Mouse (Mus musculus): ENCODE results near the gene Grin2a. TPM values are rescaled to one million over a fixed set of nuclear protein-coding genes. Genes with fewer than 3 reads are reported as not detected.

The Grin2a gene
- polyA plus RNA-seq, 1 experiment from 2014 or later, result 1.0 TPM

GRCm38 (mm10) chr16:9535196-9535595, 460.2 kb downstream of the Grin2a start:
- Histone ChIP-seq H3K4me3 (ENCODE audit: low read depth, low read length) (no peak overlapping the region), H3K36me3 (ENCODE audit: control insufficient read depth, insufficient read depth, low read length) (no peaks in the 10 kb centered on the region), H3K4me2 (ENCODE audit: low read depth, low read length) (no peak overlapping the region), H3K9ac (ENCODE audit: low read depth, low read length) (no peak overlapping the region), H3K27me3 (replicated peaks; ENCODE audit: control insufficient read depth, insufficient read depth, low read length) (no peaks in the 10 kb centered on the region), H3K4me1 (ENCODE audit: control insufficient read depth, insufficient read depth, low read length) (no peaks in the 10 kb centered on the region), H3K27ac (replicated peaks; ENCODE audit: low read depth, low read length) (no peak overlapping the region), H3K9me3 (ENCODE audit: control insufficient read depth, low read length) (no peaks in the 10 kb centered on the region)
- DNase-seq (ENCODE audit: low spot score) (no peak), ATAC-seq (ENCODE audit: low read depth) (no peak)
- 86% methylated on average over 5 of the region's 5 CpGs for WGBS

- H3K36me3 ChIP-seq (ENCODE audit: control insufficient read depth, insufficient read depth, low read length), result no peaks in the 10 kb centered on the region
- 47% methylated on average over 9 of the region's 9 CpGs for WGBS
- DNase-seq (ENCODE audit: low spot score) (no peak), ATAC-seq (ENCODE audit: low read depth) (no peak)
- no peaks in the 10 kb centered on the region for H3K27me3 ChIP-seq (replicated peaks; ENCODE audit: control insufficient read depth, insufficient read depth, low read length)
- H3K9ac ChIP-seq (ENCODE audit: low read depth, low read length), result no peak overlapping the region
- H3K4me1 ChIP-seq (ENCODE audit: control insufficient read depth, insufficient read depth, low read length), result no peaks in the 10 kb centered on the region
- no peak overlapping the region for H3K27ac ChIP-seq (replicated peaks; ENCODE audit: low read depth, low read length)
- no peak overlapping the region for H3K4me2 ChIP-seq (ENCODE audit: low read depth, low read length)
- H3K4me3 ChIP-seq (ENCODE audit: low read depth, low read length), result no peak overlapping the region
- no peaks in the 10 kb centered on the region for H3K9me3 ChIP-seq (ENCODE audit: control insufficient read depth, low read length)
Observed at GRCm38 (mm10) chr16:9533564-9534332, 461.6 kb downstream of the Grin2a start.

GRCm38 (mm10) chr16:9532843-9533532, 462.4 kb downstream of the Grin2a start:
- WGBS, result 74% methylated on average over 6 of the region's 6 CpGs
- ATAC-seq (ENCODE audit: low read depth), result no peak
- no peak for DNase-seq (ENCODE audit: low spot score)
- Histone ChIP-seq H3K27ac (replicated peaks; ENCODE audit: low read depth, low read length) (no peak overlapping the region), H3K27me3 (replicated peaks; ENCODE audit: control insufficient read depth, insufficient read depth, low read length) (no peaks in the 10 kb centered on the region), H3K9ac (ENCODE audit: low read depth, low read length) (no peak overlapping the region), H3K4me2 (ENCODE audit: low read depth, low read length) (no peak overlapping the region), H3K4me3 (ENCODE audit: low read depth, low read length) (no peak overlapping the region), H3K9me3 (ENCODE audit: control insufficient read depth, low read length) (no peaks in the 10 kb centered on the region), H3K4me1 (ENCODE audit: control insufficient read depth, insufficient read depth, low read length) (no peaks in the 10 kb centered on the region), H3K36me3 (ENCODE audit: control insufficient read depth, insufficient read depth, low read length) (no peaks in the 10 kb centered on the region)

- DNase-seq (ENCODE audit: low spot score) (no peak), ATAC-seq (ENCODE audit: low read depth) (no peak)
- Histone ChIP-seq H3K9me3 (ENCODE audit: control insufficient read depth, low read length) (no peaks in the 10 kb centered on the region), H3K4me3 (ENCODE audit: low read depth, low read length) (no peak overlapping the region), H3K4me2 (ENCODE audit: low read depth, low read length) (no peak overlapping the region), H3K4me1 (ENCODE audit: control insufficient read depth, insufficient read depth, low read length) (no peaks in the 10 kb centered on the region), H3K9ac (ENCODE audit: low read depth, low read length) (no peak overlapping the region), H3K36me3 (ENCODE audit: control insufficient read depth, insufficient read depth, low read length) (no peaks in the 10 kb centered on the region), H3K27ac (replicated peaks; ENCODE audit: low read depth, low read length) (no peak overlapping the region), H3K27me3 (replicated peaks; ENCODE audit: control insufficient read depth, insufficient read depth, low read length) (no peaks in the 10 kb centered on the region)
- WGBS, result 78% methylated on average over 5 of the region's 5 CpGs
Observed at GRCm38 (mm10) chr16:9527214-9527613, 468.1 kb downstream of the Grin2a start.

GRCm38 (mm10) chr16:9523314-9523713, 472.0 kb downstream of the Grin2a start:
- H3K27ac ChIP-seq (replicated peaks; ENCODE audit: low read depth, low read length), result no peak overlapping the region
- DNase-seq (ENCODE audit: low spot score) (no peak), ATAC-seq (ENCODE audit: low read depth) (no peak)
- H3K9me3 ChIP-seq (ENCODE audit: control insufficient read depth, low read length), result no peaks in the 10 kb centered on the region
- H3K4me3 ChIP-seq (ENCODE audit: low read depth, low read length), result no peak overlapping the region
- no peaks in the 10 kb centered on the region for H3K27me3 ChIP-seq (replicated peaks; ENCODE audit: control insufficient read depth, insufficient read depth, low read length)
- H3K4me1 ChIP-seq (ENCODE audit: control insufficient read depth, insufficient read depth, low read length), result no peaks in the 10 kb centered on the region
- H3K4me2 ChIP-seq (ENCODE audit: low read depth, low read length), result no peak overlapping the region
- no peaks in the 10 kb centered on the region for H3K36me3 ChIP-seq (ENCODE audit: control insufficient read depth, insufficient read depth, low read length)
- H3K9ac ChIP-seq (ENCODE audit: low read depth, low read length), result no peak overlapping the region

Other genes starting within 250 kb of the Grin2a start
- gene Rpl39l, start 174.7 kb upstream of the Grin2a start, polyA plus RNA-seq (2014; fragmentation: Nextera tagmentation; extraction: Ambion mirVana), result 11.6 and 12.4 TPM in 2 replicates
- 0.42 and 1.3 TPM in 2 replicates for gene Atf7ip2, start 197.2 kb upstream of the Grin2a start, polyA plus RNA-seq (2014; fragmentation: Nextera tagmentation; extraction: Ambion mirVana)

Measured in embryonic facial prominence, embryonic 14.5 days (tissue).